Mouse (Mus musculus): Measurements from ENCODE around the gene Gfm2. TPM values are rescaled to one million over a fixed set of nuclear protein-coding genes. Genes with fewer than 3 reads are reported as not detected.

Gfm2 gene
- polyA plus RNA-seq, 1 experiment from 2014 or later: 26.7 TPM

DNA sequence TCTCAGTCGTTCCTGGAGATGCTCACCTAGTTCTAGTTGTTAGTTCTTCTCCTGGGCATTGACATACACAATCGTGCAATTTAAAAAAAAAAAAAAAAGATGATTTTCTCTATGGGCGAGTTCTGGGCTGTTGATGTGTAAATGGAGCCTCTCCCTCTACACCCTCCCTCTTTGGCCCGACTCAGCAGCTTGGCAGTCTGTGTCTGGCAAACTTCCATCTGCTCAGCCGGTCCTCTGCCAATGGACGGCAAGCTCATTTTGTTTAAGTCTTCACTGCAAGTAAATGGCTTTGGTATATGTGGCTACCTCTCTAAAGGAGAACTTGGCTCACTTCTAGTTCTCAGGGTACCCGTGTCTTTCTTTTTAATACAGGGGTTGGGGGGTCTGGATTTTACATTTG, 55.7 kb downstream of the Gfm2 start:
- H3K9me3 ChIP-seq: no peaks in the 10 kb centered on the region
- H3K4me1 ChIP-seq: no peaks in the 10 kb centered on the region
- H3K36me3 ChIP-seq: no peaks in the 10 kb centered on the region
- no peak overlapping the region for H3K4me2 ChIP-seq
- H3K9ac ChIP-seq: no peak overlapping the region
- H3K27ac ChIP-seq: no peak overlapping the region
- 48% methylated on average over 7 of the region's 7 CpGs for WGBS
- no peak for ATAC-seq (ENCODE audit: borderline replicate concordance, extremely low read depth, low FRiP score, low TSS enrichment)
- H3K4me3 ChIP-seq: no peak overlapping the region
- H3K27me3 ChIP-seq: no peaks in the 10 kb centered on the region

DNA sequence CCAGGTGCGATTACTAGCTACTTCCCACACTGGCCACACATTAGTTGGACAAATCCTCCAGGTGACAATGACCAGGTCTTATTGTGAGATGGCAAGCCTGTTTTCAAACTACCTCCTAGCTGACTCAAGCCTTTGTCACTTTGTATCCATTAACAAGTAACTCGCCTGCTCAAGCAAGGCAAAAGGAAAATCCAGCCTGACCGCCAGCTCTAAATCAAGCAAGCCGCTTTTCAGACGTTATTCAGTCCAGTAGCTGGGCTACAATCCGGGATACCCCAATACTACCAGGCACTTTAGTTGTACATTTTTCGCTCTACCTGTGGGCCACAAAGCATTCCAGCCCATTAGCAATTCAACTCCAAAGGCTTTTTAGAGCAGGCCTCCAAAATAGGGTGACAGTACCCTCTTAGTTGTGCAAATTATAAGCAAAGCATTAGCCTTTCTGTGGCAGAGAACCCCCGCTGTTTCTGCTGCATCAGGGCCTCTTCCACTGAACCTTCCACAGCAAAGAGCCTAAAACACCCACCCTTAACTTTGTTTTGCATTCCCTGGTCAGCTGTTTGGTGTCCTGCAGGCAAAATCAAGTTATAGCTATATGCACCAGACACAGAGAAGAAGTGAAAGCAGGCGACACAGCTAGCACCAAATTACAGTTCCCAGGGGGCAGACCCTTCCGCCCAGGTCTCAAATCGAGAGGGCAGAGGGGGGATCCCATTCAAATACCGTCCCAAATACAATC, 58.6 kb downstream of the Gfm2 start:
- ATAC-seq (ENCODE audit: borderline replicate concordance, extremely low read depth, low FRiP score, low TSS enrichment): no peak
- H3K27ac ChIP-seq: no peak overlapping the region
- no peaks in the 10 kb centered on the region for H3K9me3 ChIP-seq
- H3K4me3 ChIP-seq: no peak overlapping the region
- H3K9ac ChIP-seq: no peak overlapping the region
- H3K27me3 ChIP-seq: no peaks in the 10 kb centered on the region
- H3K4me1 ChIP-seq: no peaks in the 10 kb centered on the region
- WGBS: 78% methylated on average over 12 of the region's 12 CpGs
- H3K36me3 ChIP-seq: no peaks in the 10 kb centered on the region
- no peak overlapping the region for H3K4me2 ChIP-seq

- H3K9ac ChIP-seq: no peak overlapping the region
- WGBS: 88% methylated on average over 2 of the region's 2 CpGs
- H3K9me3 ChIP-seq: no peaks in the 10 kb centered on the region
- H3K27ac ChIP-seq: no peak overlapping the region
- no peaks in the 10 kb centered on the region for H3K4me1 ChIP-seq
- ATAC-seq (ENCODE audit: borderline replicate concordance, extremely low read depth, low FRiP score, low TSS enrichment): no peak
- H3K4me2 ChIP-seq: no peak overlapping the region
- H3K27me3 ChIP-seq: no peaks in the 10 kb centered on the region
- no peak overlapping the region for H3K4me3 ChIP-seq
- no peaks in the 10 kb centered on the region for H3K36me3 ChIP-seq
These were observed 59.1 kb downstream of the Gfm2 start for GRCm38 (mm10) chr13:97196925-97197218.

DNA sequence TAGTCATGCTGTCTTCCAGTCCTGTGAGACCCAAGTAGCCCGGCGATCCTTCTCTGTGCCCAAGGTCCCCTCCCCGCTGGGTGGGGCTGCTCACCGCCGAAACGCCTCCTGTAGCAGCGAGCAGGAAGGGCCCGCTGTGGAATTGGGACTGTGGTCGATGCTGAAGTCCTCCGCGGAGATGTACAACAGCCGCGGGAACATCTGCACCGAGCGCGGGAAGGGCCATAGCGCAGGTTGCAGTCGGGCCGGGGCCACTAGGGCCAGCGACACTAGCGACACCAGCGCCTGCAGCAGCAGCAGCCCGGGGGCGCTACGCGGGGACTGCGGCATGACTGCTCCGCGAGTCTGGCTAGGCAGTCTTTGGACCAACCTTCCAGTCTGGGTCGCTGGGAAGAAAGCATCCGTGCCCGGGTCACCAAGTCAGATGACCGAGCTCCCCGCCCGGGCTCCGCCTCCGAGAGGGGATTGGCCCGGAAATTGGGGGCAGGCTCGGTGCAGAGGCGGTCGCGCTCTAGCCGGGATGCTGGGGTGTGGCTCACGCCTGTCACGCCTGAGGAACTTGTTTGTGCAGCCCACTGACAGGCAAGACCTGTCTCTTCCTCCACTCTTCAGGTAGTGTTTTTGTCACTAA, 60.3 kb downstream of the Gfm2 start, which contains the start of gene Hexb:
Gene Hexb, minus strand, starts transcription at position 426 of the 631 bp plus-strand sequence.
- H3K4me1 ChIP-seq: no peaks in the 10 kb centered on the region
- WGBS: under 1% methylated on average over 45 of the region's 45 CpGs
- ATAC-seq (ENCODE audit: borderline replicate concordance, extremely low read depth, low FRiP score, low TSS enrichment): peak; percentile 89

DNA sequence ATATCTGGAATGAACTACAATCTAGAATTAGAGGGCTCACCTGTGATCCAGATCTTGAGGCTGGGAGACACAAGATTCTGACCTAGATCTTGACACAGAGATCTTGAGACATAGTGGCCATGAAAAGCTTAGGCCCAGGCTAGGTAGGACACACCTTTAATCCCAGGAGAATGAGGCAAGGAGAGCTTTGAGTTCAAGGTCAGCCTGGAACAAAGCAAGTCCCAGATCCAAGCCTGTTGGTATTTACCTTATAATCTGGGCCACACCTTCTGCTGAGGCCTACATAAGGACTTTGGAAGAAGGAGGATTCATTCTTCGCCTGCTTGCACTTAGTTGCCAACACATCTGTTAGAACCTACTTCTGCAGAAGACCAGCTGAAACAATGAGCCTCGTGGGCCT, 61.4 kb downstream of the Gfm2 start:
- H3K36me3 ChIP-seq: no peaks in the 10 kb centered on the region
- 77% methylated on average over 2 of the region's 2 CpGs for WGBS
- no peaks in the 10 kb centered on the region for H3K27me3 ChIP-seq
- no peak overlapping the region for H3K4me2 ChIP-seq
- H3K9me3 ChIP-seq: no peaks in the 10 kb centered on the region
- no peak for ATAC-seq (ENCODE audit: borderline replicate concordance, extremely low read depth, low FRiP score, low TSS enrichment)
- no peaks in the 10 kb centered on the region for H3K4me1 ChIP-seq
- no peak overlapping the region for H3K9ac ChIP-seq
- H3K27ac ChIP-seq: no peak overlapping the region
- H3K4me3 ChIP-seq: no peak overlapping the region

More for the DNA sequence above, 60.3 kb downstream of the Gfm2 start, which contains the start of gene Hexb:
- H3K9ac ChIP-seq: peak within 1 kb of the TSS; percentile 35
- H3K4me3 ChIP-seq: peak within 1 kb of the TSS; percentile 62
- no peaks in the 10 kb centered on the region for H3K9me3 ChIP-seq
- no peaks in the 10 kb centered on the region for H3K36me3 ChIP-seq
- H3K27ac ChIP-seq: peak within 1 kb of the TSS; percentile 52
- peak within 1 kb of the TSS; percentile 77 for H3K4me2 ChIP-seq
- no peaks in the 10 kb centered on the region for H3K27me3 ChIP-seq

DNA sequence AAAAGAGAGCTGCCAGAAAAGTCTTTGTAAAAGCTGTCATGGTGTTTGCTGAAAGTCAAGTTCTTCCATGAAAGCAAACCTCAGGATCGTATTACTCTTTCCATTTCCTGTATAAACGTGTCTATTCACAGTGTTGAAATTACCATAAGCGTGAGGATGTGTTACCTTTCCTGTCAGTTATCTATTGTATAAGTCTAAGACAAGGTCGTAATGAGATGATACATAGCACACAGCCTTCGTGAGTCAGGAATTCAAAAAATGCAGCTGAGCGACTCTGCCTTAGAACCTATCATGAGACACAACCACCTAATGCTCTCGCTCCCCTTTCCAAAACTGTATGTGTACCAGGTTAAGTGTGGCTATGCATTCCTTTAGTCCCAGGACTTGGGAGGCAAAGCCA, 63.3 kb downstream of the Gfm2 start:
- Histone ChIP-seq H3K9ac (no peak overlapping the region), H3K27ac (0 out of 2 replicates have a peak overlapping the region, but pooled peaks have one; percentile 0), H3K4me3 (no peak overlapping the region), H3K4me2 (no peak overlapping the region), H3K4me1 (peaks cover 4% of the 10 kb centered on the region; the same call in 1 of the 2 replicates), H3K9me3 (no peaks in the 10 kb centered on the region), H3K36me3 (no peaks in the 10 kb centered on the region), H3K27me3 (no peaks in the 10 kb centered on the region)
- ATAC-seq (ENCODE audit: borderline replicate concordance, extremely low read depth, low FRiP score, low TSS enrichment): no peak
- WGBS: 35% methylated on average over 7 of the region's 7 CpGs

- Histone ChIP-seq H3K4me3 (no peak overlapping the region), H3K27ac (no peak overlapping the region), H3K9ac (no peak overlapping the region), H3K4me1 (peaks cover 4% of the 10 kb centered on the region; the same call in 1 of the 2 replicates), H3K27me3 (no peaks in the 10 kb centered on the region), H3K36me3 (no peaks in the 10 kb centered on the region), H3K9me3 (no peaks in the 10 kb centered on the region), H3K4me2 (no peak overlapping the region)
- WGBS: 62% methylated on average over 4 of the region's 4 CpGs
- no peak for ATAC-seq (ENCODE audit: borderline replicate concordance, extremely low read depth, low FRiP score, low TSS enrichment)
These were observed 64.2 kb downstream of the Gfm2 start for GRCm38 (mm10) chr13:97201896-97202295.

GRCm38 (mm10) chr13:97205052-97205701, 67.4 kb downstream of the Gfm2 start:
- H3K4me1 ChIP-seq: peaks cover 4% of the 10 kb centered on the region; the same call in 1 of the 2 replicates
- H3K36me3 ChIP-seq: no peaks in the 10 kb centered on the region
- H3K4me2 ChIP-seq: peak overlapping the region; percentile 59
- H3K9me3 ChIP-seq: no peaks in the 10 kb centered on the region
- 5% methylated on average over 18 of the region's 18 CpGs for WGBS
- H3K4me3 ChIP-seq: peak overlapping the region; percentile 38
- peak overlapping the region; percentile 11; the same call in 1 of the 2 replicates for H3K9ac ChIP-seq
- no peaks in the 10 kb centered on the region for H3K27me3 ChIP-seq
- peak overlapping the region; percentile 77 for H3K27ac ChIP-seq
- ATAC-seq (ENCODE audit: borderline replicate concordance, extremely low read depth, low FRiP score, low TSS enrichment): peak; percentile 87

DNA sequence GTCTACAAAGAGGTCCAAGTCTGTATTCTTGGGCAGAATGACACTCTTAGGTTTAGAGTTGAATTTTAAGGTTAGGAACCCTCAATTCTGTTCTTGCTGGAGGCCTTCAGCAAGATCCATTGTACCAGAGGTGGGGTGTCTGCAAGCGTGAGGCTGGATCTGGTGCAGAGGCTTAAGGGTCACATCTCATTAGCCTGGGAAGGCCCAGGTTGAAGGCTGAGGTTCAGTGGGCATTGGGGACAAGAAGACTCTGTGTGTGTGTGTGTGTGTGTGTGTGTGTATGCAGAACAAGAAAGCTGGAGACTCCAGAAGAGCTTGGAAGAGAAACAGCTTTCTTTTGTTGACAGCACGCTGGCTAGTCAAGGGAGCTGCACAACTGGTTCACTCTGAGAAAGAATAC, 68.3 kb downstream of the Gfm2 start:
- Histone ChIP-seq H3K9ac (no peak overlapping the region), H3K4me1 (peaks cover 4% of the 10 kb centered on the region; the same call in 1 of the 2 replicates), H3K27me3 (no peaks in the 10 kb centered on the region), H3K4me3 (no peak overlapping the region), H3K36me3 (no peaks in the 10 kb centered on the region), H3K9me3 (no peaks in the 10 kb centered on the region), H3K27ac (no peak overlapping the region), H3K4me2 (no peak overlapping the region)
- no peak for ATAC-seq (ENCODE audit: borderline replicate concordance, extremely low read depth, low FRiP score, low TSS enrichment)
- 88% methylated on average over 2 of the region's 2 CpGs for WGBS

GRCm38 (mm10) chr13:97207472-97208111, 69.9 kb downstream of the Gfm2 start:
- ATAC-seq (ENCODE audit: borderline replicate concordance, extremely low read depth, low FRiP score, low TSS enrichment): no peak
- Histone ChIP-seq H3K4me3 (no peak overlapping the region), H3K9ac (no peak overlapping the region), H3K4me2 (no peak overlapping the region), H3K4me1 (peaks cover 4% of the 10 kb centered on the region; the same call in 1 of the 2 replicates), H3K36me3 (no peaks in the 10 kb centered on the region), H3K9me3 (no peaks in the 10 kb centered on the region), H3K27ac (no peak overlapping the region), H3K27me3 (no peaks in the 10 kb centered on the region)
- 67% methylated on average over 7 of the region's 7 CpGs for WGBS

GRCm38 (mm10) chr13:97208112-97208478, 70.4 kb downstream of the Gfm2 start:
- 39% methylated on average over 7 of the region's 7 CpGs for WGBS

More at GRCm38 (mm10) chr13:97208112-97208478, 70.4 kb downstream of the Gfm2 start:
- Histone ChIP-seq H3K27ac (no peak overlapping the region), H3K4me2 (no peak overlapping the region), H3K4me1 (peaks cover 4% of the 10 kb centered on the region; the same call in 1 of the 2 replicates), H3K9me3 (no peaks in the 10 kb centered on the region), H3K36me3 (no peaks in the 10 kb centered on the region), H3K9ac (no peak overlapping the region), H3K27me3 (no peaks in the 10 kb centered on the region), H3K4me3 (no peak overlapping the region)
- ATAC-seq (ENCODE audit: borderline replicate concordance, extremely low read depth, low FRiP score, low TSS enrichment): no peak

All from lung, embryonic 15.5 days (tissue).